Mouse (Mus musculus) megakaryocyte, embryonic 14.5 days (primary cell): ENCODE data around the gene Ttc27.

ENCODE experiments used
- FLI1 ChIP-seq: IDR thresholded peaks from 2 replicates; pipeline ENCODE4 v1.6.1; 2012; ENCODE audit warnings: low read length, inconsistent platforms, mixed read lengths
- GATA1 ChIP-seq: IDR thresholded peaks from 3 replicates; pipeline ENCODE4 v1.6.1; 2012; ENCODE audit warnings: mixed read lengths, low read length, inconsistent platforms, borderline replicate concordance

DNA sequence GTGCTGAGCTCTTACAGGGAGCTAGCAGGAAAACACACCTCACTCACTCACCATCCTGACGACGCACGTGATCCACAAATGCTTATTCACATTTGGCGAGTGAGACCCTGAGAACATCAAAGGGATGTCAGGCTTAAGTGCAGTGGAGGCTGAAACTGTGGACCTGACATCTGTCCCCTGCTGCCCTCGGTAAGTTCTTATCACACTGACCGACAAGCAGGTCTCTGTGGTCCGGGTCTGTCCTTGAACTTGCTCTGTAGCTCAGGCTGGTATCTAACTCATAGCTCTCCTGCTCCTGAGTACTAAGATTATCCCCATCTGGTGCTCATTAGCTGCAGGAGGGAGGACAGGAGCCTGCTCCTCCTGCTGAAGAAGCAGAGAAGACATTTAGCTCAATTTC is 162.2 kb downstream of the Ttc27 start:
- TF ChIP-seq GATA1 (no peak), FLI1 (no peak)
